Mouse (Mus musculus): Measurements from ENCODE around the gene Hemgn.

GRCm38 (mm10) chr4:46451240-46451757 is 38.0 kb upstream of the Hemgn start:
- TF ChIP-seq EP300 (optimal IDR thresholded peaks at IDR 0.05) = no peak
- no peak for TF ChIP-seq CTCF (IDR thresholded peaks at IDR 0.05; ENCODE audit: low read depth)
